Mouse (Mus musculus) intestine, embryonic 14.5 days (tissue): Measurements from ENCODE around the gene Stambpl1. TPM values are rescaled to one million over a fixed set of nuclear protein-coding genes. Genes with fewer than 3 reads are reported as not detected.

ENCODE experiments used
- ATAC-seq: fragments of 200-750 bp; cut with Nextera tagmentation; replicated peaks from 2 replicates; pipeline ENCODE4 v1.8.0; 2017; ENCODE audit warnings: low read depth, moderate number of reproducible peaks, moderate TSS enrichment, moderate library complexity; ENCODE audit not compliant: low FRiP score, low TSS enrichment
- DNase-seq: peaks from one replicate; pipeline ENCODE4 v3.0.0-alpha.2; 2018; ENCODE audit warnings: low spot score
- H3K27ac ChIP-seq: fragments of 300-500 bp; sonication (generic); 2 replicates; pipeline ENCODE4 v1.5.1; 2014; ENCODE audit warnings: low read depth, mild to moderate bottlenecking, control low read depth
- H3K27me3 ChIP-seq: fragments of 300-500 bp; sonication (generic); replicated peaks from 2 replicates; pipeline ENCODE4 v1.6.1; 2014; ENCODE audit warnings: low read length, control low read depth; ENCODE audit not compliant: control insufficient read depth, insufficient read depth
- H3K36me3 ChIP-seq: fragments of 300-500 bp; sonication (generic); 2 replicates; pipeline ENCODE4 v1.6.1; 2014; ENCODE audit warnings: low read length, control low read depth; ENCODE audit not compliant: control insufficient read depth, insufficient read depth
- H3K4me1 ChIP-seq: fragments of 300-500 bp; sonication (generic); replicated peaks from 2 replicates; pipeline ENCODE4 v1.6.1; 2014; ENCODE audit warnings: low read length, control low read depth, mixed read lengths; ENCODE audit not compliant: control insufficient read depth, insufficient read depth
- H3K4me2 ChIP-seq: fragments of 300-500 bp; sonication (generic); 2 replicates; pipeline ENCODE4 v1.6.1; 2014; ENCODE audit warnings: low read length
- H3K4me3 ChIP-seq: fragments of 300-500 bp; sonication (generic); 2 replicates; pipeline ENCODE4 v1.5.1; 2014; ENCODE audit warnings: low read depth, low read length, control low read depth, mixed read lengths
- H3K9ac ChIP-seq: fragments of 300-500 bp; sonication (generic); 2 replicates; pipeline ENCODE4 v1.6.1; 2014; ENCODE audit warnings: mild to moderate bottlenecking, low read length
- H3K9me3 ChIP-seq: fragments of 300-500 bp; sonication (generic); 2 replicates; pipeline ENCODE4 v1.6.1; 2016; ENCODE audit warnings: low read length, control low read depth; ENCODE audit not compliant: control insufficient read depth
- WGBS: fragments of 180-500 bp; shearing (Covaris S2); extraction: QIAGEN DNeasy Blood & Tissue Kit; methylation state at CpG from one replicate; pipeline ENCODE4 v1.1.7; 2014; 5-methylcytosine and 5-hydroxymethylcytosine counted together
- polyA plus RNA-seq: library from polyadenylated mRNA; unstranded; fragments of >200 nt; fragmentation: Nextera tagmentation; extraction: Ambion mirVana; gene quantifications from 2 replicates; pipeline ENCODE4 v1.2.1, GENCODE M21; 2014

The Stambpl1 gene
- polyA plus RNA-seq, 1 experiment from 2014 or later: 17.0 TPM

DNA sequence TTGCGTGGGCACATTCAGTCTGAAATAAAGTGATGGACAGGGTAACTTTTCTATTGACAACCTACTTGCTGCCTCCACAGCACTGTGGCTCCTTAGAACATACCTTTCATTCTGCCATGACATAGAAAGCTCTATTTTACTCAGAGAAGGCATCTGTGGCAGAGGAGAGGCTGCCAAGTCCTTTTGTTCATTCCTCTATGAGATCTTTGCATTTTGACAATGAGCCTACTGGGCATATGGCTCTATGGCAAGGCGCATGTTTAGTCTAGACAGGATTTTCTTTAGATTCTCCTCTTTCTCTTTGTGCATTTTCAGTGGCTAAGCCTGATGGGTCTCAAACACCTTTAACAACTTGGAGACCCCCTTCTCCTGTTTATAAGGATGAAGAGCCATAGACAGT, 45.7 kb downstream of the Stambpl1 start:
- Histone ChIP-seq H3K27ac (no peak overlapping the region), H3K4me2 (no peak overlapping the region), H3K36me3 (peaks cover 37% of the 10 kb centered on the region; the same call in 1 of the 2 replicates), H3K9ac (no peak overlapping the region), H3K27me3 (no peaks in the 10 kb centered on the region), H3K4me1 (no peaks in the 10 kb centered on the region), H3K4me3 (no peak overlapping the region), H3K9me3 (no peaks in the 10 kb centered on the region)
- no peak for ATAC-seq
- 100% methylated on average over 2 of the region's 2 CpGs for WGBS
- no peak for DNase-seq

DNA sequence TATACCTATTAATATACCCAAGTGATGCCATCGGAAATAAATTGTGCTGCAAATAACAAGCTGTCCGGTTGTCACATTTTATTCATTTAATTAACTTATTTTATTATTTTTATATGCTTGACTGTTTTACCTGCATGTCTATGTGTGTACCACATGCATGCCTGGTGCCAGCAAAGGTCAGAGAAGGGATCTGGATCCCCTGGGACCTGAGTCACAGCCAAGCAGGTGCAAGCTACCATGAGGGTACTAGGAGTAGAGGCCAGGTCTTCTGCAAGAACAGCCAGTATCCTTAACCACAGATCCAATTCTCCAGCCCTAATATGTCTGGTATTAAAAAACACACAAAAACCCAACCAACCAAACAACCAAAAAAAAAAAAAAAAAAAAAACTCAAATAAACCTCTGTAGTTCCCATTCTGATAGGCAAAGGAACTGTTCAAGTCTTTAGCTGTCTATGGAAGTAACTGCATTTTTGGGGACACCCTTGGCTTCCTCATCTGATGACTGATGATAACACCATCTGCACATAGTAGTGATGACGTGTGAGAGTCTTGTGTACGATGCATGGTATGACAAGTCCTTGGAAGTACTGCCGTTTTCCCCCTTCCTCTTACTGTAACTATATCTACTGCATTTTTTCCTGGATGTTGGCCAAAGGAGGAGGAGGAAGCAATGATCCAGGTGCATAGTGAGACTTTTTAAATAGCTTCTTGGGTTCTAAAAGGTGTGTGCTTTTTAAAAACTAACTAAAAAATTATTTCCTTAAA, 48.4 kb downstream of the Stambpl1 start:
- Histone ChIP-seq H3K27ac (no peak overlapping the region), H3K9me3 (no peaks in the 10 kb centered on the region), H3K4me3 (no peak overlapping the region), H3K27me3 (no peaks in the 10 kb centered on the region), H3K4me1 (no peaks in the 10 kb centered on the region), H3K4me2 (no peak overlapping the region), H3K9ac (no peak overlapping the region), H3K36me3 (peaks cover 44% of the 10 kb centered on the region)
- WGBS: 85% methylated on average over 5 of the region's 5 CpGs
- DNase-seq: peak; percentile 44
- ATAC-seq: no peak

GRCm38 (mm10) chr19:34241247-34241915, 49.4 kb downstream of the Stambpl1 start:
- DNase-seq (peak; percentile 60), ATAC-seq (peak; percentile 16; the same call in 1 of the 2 replicates)
- H3K27me3 ChIP-seq: no peaks in the 10 kb centered on the region
- no peaks in the 10 kb centered on the region for H3K4me1 ChIP-seq
- H3K9me3 ChIP-seq: no peaks in the 10 kb centered on the region
- WGBS: 67% methylated on average over 15 of the region's 15 CpGs
- H3K9ac ChIP-seq: no peak overlapping the region
- no peak overlapping the region for H3K27ac ChIP-seq
- H3K4me2 ChIP-seq: no peak overlapping the region
- peaks cover 51% of the 10 kb centered on the region for H3K36me3 ChIP-seq
- H3K4me3 ChIP-seq: no peak overlapping the region

- ATAC-seq (no peak), DNase-seq (peak; percentile 35)
- Histone ChIP-seq H3K4me3 (no peak overlapping the region), H3K27me3 (no peaks in the 10 kb centered on the region), H3K4me1 (no peaks in the 10 kb centered on the region), H3K27ac (no peak overlapping the region), H3K36me3 (peaks cover 58% of the 10 kb centered on the region), H3K9me3 (no peaks in the 10 kb centered on the region), H3K4me2 (no peak overlapping the region), H3K9ac (no peak overlapping the region)
These were observed 50.9 kb downstream of the Stambpl1 start for GRCm38 (mm10) chr19:34242925-34243324.

- no peak overlapping the region for H3K27ac ChIP-seq
- H3K4me1 ChIP-seq: no peaks in the 10 kb centered on the region
- WGBS: 15% methylated on average over 6 of the region's 6 CpGs
- DNase-seq: peak; percentile 74
- ATAC-seq: 0 out of 2 replicates have a peak, but pooled peaks have one; percentile 24
- no peak overlapping the region for H3K9ac ChIP-seq
- H3K27me3 ChIP-seq: no peaks in the 10 kb centered on the region
- H3K4me2 ChIP-seq: no peak overlapping the region
- H3K4me3 ChIP-seq: no peak overlapping the region
- no peaks in the 10 kb centered on the region for H3K9me3 ChIP-seq
- H3K36me3 ChIP-seq: peaks cover 69% of the 10 kb centered on the region
These were observed 52.0 kb downstream of the Stambpl1 start for GRCm38 (mm10) chr19:34244056-34244455.

DNA sequence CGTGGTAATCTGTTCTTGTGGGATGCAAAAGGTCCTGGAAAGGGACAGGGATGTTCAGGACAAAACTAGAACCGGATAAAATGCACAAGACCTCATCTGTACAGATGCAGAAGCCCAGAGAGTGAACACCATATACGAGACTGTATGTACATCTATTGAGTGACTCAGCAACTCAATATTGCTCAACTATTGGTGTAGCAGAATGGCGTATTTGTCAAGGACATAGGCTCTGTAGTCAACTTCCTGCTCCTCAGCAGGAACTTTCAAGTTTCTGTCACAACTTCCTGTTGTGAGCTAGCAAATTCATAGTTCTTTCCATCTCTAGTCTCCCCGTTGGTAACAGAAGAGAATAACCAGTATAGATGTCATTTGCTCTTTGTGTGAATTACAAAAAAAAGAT, 56.5 kb downstream of the Stambpl1 start:
- DNase-seq: no peak
- Histone ChIP-seq H3K9me3 (no peaks in the 10 kb centered on the region), H3K27me3 (no peaks in the 10 kb centered on the region), H3K27ac (no peak overlapping the region), H3K9ac (no peak overlapping the region), H3K4me2 (no peak overlapping the region), H3K4me1 (0 out of 2 replicates have a peak, but pooled peaks cover 3% of the 10 kb centered on the region), H3K36me3 (peaks cover 41% of the 10 kb centered on the region), H3K4me3 (no peak overlapping the region)
- ATAC-seq: no peak
- 75% methylated on average over 5 of the region's 5 CpGs for WGBS

DNA sequence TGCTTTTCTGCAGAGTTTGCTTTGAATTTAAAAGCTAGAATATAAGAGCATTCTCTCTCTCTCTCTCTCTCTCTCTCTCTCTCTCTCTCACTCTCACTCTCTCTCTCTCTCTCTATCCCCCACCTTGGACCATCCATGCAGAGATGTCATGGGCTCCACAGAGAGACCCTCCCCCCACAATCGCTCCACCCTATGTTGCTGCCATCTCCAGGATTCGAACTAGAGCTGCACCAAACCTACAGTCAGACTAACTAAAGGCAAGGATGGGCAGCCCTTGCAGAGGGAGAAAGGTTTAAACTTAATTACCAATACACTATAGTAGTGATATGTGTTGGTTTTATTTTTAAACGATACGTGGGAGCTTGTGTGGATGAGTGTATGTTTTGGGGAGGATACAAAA, 58.6 kb downstream of the Stambpl1 start:
- H3K4me1 ChIP-seq: 0 out of 2 replicates have a peak, but pooled peaks cover 8% of the 10 kb centered on the region
- no peak overlapping the region for H3K4me3 ChIP-seq
- DNase-seq (no peak), ATAC-seq (no peak)
- H3K9ac ChIP-seq: no peak overlapping the region; the same call in 1 of the 2 replicates
- peak overlapping the region; percentile 48 for H3K4me2 ChIP-seq
- H3K27ac ChIP-seq: no peak overlapping the region
- H3K36me3 ChIP-seq: peaks cover 37% of the 10 kb centered on the region
- no peaks in the 10 kb centered on the region for H3K27me3 ChIP-seq
- 82% methylated on average over 4 of the region's 4 CpGs for WGBS
- H3K9me3 ChIP-seq: no peaks in the 10 kb centered on the region

- 0 out of 2 replicates have a peak, but pooled peaks cover 8% of the 10 kb centered on the region for H3K4me1 ChIP-seq
- H3K27me3 ChIP-seq: no peaks in the 10 kb centered on the region
- ATAC-seq: no peak
- H3K9me3 ChIP-seq: no peaks in the 10 kb centered on the region
- H3K4me3 ChIP-seq: peak overlapping the region; percentile 39; the same call in 1 of the 2 replicates
- peak overlapping the region; percentile 51; the same call in 1 of the 2 replicates for H3K27ac ChIP-seq
- H3K9ac ChIP-seq: peak overlapping the region; percentile 40
- peak overlapping the region; percentile 48 for H3K4me2 ChIP-seq
- no peak for DNase-seq
- 68% methylated on average over 2 of the region's 2 CpGs for WGBS
- peaks cover 25% of the 10 kb centered on the region for H3K36me3 ChIP-seq
These were observed 59.9 kb downstream of the Stambpl1 start for GRCm38 (mm10) chr19:34251900-34252299.
